26 mouse cellular contexts compared by ENCODE assay signal in genomic region chr2:38405356-38405755, GRCm38 (mm10).
"Had no signal": no experiment of that assay in that cellular context is flagged by ENCODE, and none has a peak within 500 bp of the region (broad histone marks: within the 10 kb centered on the region; RNA-seq: fewer than 3 reads in every experiment).

No protein-coding gene starts in this region.

- DNase-seq: cerebellum, adult 9-10 months; cerebellum, adult 9-11 months; cerebellum, postnatal 10 days; cerebellum, postnatal 14 days; cerebellum, postnatal 25 days; cerebellum, postnatal 36 days; embryo, embryonic 11 days; forebrain, postnatal 0 days; gastrocnemius, adult 2 months; gastrocnemius, postnatal 10 days; gastrocnemius, postnatal 14 days; gastrocnemius, postnatal 25 days; gastrocnemius, postnatal 36 days; heart, adult 11 months; heart, adult 18-20 months; heart, adult 2 months had no signal

- H3K4me3 ChIP-seq: embryonic facial prominence, embryonic 10.5 days; embryonic facial prominence, embryonic 12.5 days; embryonic facial prominence, embryonic 13.5 days; embryonic facial prominence, embryonic 15.5 days; erythroblast, embryonic 14.5 days; forebrain, embryonic 10.5 days; forebrain, embryonic 12.5 days; forebrain, embryonic 13.5 days; forebrain, embryonic 15.5 days; gastrocnemius, adult 2 months; heart, adult 2 months; heart, embryonic 10.5 days had no signal

- H3K36me3 ChIP-seq: embryonic facial prominence, embryonic 10.5 days; embryonic facial prominence, embryonic 12.5 days; embryonic facial prominence, embryonic 13.5 days; embryonic facial prominence, embryonic 15.5 days; forebrain, embryonic 10.5 days; forebrain, embryonic 12.5 days; forebrain, embryonic 15.5 days; heart, embryonic 10.5 days had no signal

- H3K27me3 ChIP-seq: embryonic facial prominence, embryonic 15.5 days; forebrain, embryonic 13.5 days; forebrain, embryonic 15.5 days had no signal

- H3K9me3 ChIP-seq: embryonic facial prominence, embryonic 10.5 days; embryonic facial prominence, embryonic 12.5 days; embryonic facial prominence, embryonic 13.5 days; embryonic facial prominence, embryonic 15.5 days; forebrain, embryonic 10.5 days; forebrain, embryonic 12.5 days; forebrain, embryonic 13.5 days; forebrain, embryonic 15.5 days; heart, embryonic 10.5 days had no signal

- H3K4me1 ChIP-seq: embryonic facial prominence, embryonic 10.5 days; heart, embryonic 10.5 days had no signal

- H3K27ac ChIP-seq: embryonic facial prominence, embryonic 10.5 days; embryonic facial prominence, embryonic 12.5 days; embryonic facial prominence, embryonic 13.5 days; embryonic facial prominence, embryonic 15.5 days; forebrain, embryonic 10.5 days; forebrain, embryonic 12.5 days; forebrain, embryonic 13.5 days; forebrain, embryonic 15.5 days; gastrocnemius, adult 2 months; heart, adult 2 months; heart, embryonic 10.5 days had no signal

- H3K4me2 ChIP-seq: embryonic facial prominence, embryonic 12.5 days; embryonic facial prominence, embryonic 13.5 days; embryonic facial prominence, embryonic 15.5 days; forebrain, embryonic 12.5 days; forebrain, embryonic 13.5 days; forebrain, embryonic 15.5 days had no signal

- H3K9ac ChIP-seq: embryonic facial prominence, embryonic 12.5 days; embryonic facial prominence, embryonic 13.5 days; embryonic facial prominence, embryonic 15.5 days; forebrain, embryonic 12.5 days; forebrain, embryonic 13.5 days; forebrain, embryonic 15.5 days; forebrain, postnatal 0 days had no signal
